Mouse (Mus musculus) limb, embryonic 13.5 days (tissue): ENCODE data around the gene Idh1. TPM values are rescaled to one million over a fixed set of nuclear protein-coding genes. Genes with fewer than 3 reads are reported as not detected.

Source experiments
- polyA plus RNA-seq: library from polyadenylated mRNA; unstranded; fragments of >200 nt; fragmentation: Nextera tagmentation; extraction: Ambion mirVana; gene quantifications from 2 replicates; pipeline ENCODE4 v1.2.1, GENCODE M21; 2015

Gene Idh1
- polyA plus RNA-seq, 1 experiment from 2014 or later, result 132 TPM

Other genes starting within 250 kb of the Idh1 start
- 7.3 and 9.5 TPM in 2 replicates for gene Plekhm3, start 229.7 kb downstream of the Idh1 start, polyA plus RNA-seq
- 0.27 and 0.36 TPM in 2 replicates for gene Akr1cl, start 153.7 kb downstream of the Idh1 start, polyA plus RNA-seq
- gene Cryge, start 135.4 kb downstream of the Idh1 start, polyA plus RNA-seq, result not detected in 2 replicates
- not detected in 2 replicates for gene Crygd, start 123.0 kb downstream of the Idh1 start, polyA plus RNA-seq
- not detected in 2 replicates for gene Crygc, start 112.8 kb downstream of the Idh1 start, polyA plus RNA-seq
- 0.33 TPM in 1 of 2 replicates, not detected in the other for gene Crygb, start 104.2 kb downstream of the Idh1 start, polyA plus RNA-seq
- not detected in 2 replicates for gene Cryga, start 83.1 kb downstream of the Idh1 start, polyA plus RNA-seq
- not detected in 2 replicates for gene Gm28845, start 66.9 kb downstream of the Idh1 start, polyA plus RNA-seq
- 0.13 and 0.33 TPM in 2 replicates for gene D630023F18Rik, start 63.3 kb downstream of the Idh1 start, polyA plus RNA-seq
- gene Pikfyve, start 183 bp upstream of the Idh1 start, polyA plus RNA-seq, result 11.9 and 14.2 TPM in 2 replicates
- 0.15 and 0.18 TPM in 2 replicates for gene Pth2r, start 95.6 kb upstream of the Idh1 start, polyA plus RNA-seq